Mouse (Mus musculus) ES-Bruce4 (cell line): ENCODE measurements at regions not wholly inside any gene's neighbourhood (a gene's known extent, or its start where the extent isn't known, plus 50 kb on each side); places are given as distances from the start of the nearest gene placed in this dataset.

Source experiments
- CTCF ChIP-seq: IDR thresholded peaks from one replicate; pipeline ENCODE4 v1.8.1; 2011; ENCODE audit warnings: low read depth, low read length
- POLR2A ChIP-seq: IDR thresholded peaks from one replicate; pipeline ENCODE4 v1.8.1; 2011; ENCODE audit warnings: low read length; ENCODE audit not compliant: insufficient read depth

- TF ChIP-seq CTCF (no peak), POLR2A (no peak)
Observed at GRCm38 (mm10) chr9:46816126-46816525, 182.4 kb upstream of the Gm4791 start.
